ENCODE assay signal across 14 mouse cellular contexts in genomic region chr1:186925411-186925810, GRCm38 (mm10). TPM values are rescaled to one million over a fixed set of nuclear protein-coding genes. Genes with fewer than 3 reads are reported as not detected.
DNase-seq lines count a peak whose midpoint lies in the region; ATAC-seq and TF ChIP-seq lines count a peak whose summit lies in the region.
"Had no signal": no experiment of that assay in that cellular context is flagged by ENCODE, and none has a peak within 500 bp of the region (broad histone marks: within the 10 kb centered on the region; RNA-seq: fewer than 3 reads in every experiment).

No protein-coding gene starts in this region.

- TF ChIP-seq CTCF in left cerebral cortex, adult 2 months (IDR thresholded peaks at IDR 0.05) = no peak

- DNase-seq in forebrain, embryonic 11.5 days (ENCODE audit: low spot score) = no peak
- peak; percentile 49 for DNase-seq in left cerebral cortex, postnatal 4 days
- no peak for DNase-seq in left cerebral cortex, adult 2 months (ENCODE audit: extremely low spot score in 1 of 2, low spot score in 2 of 2)
- DNase-seq in brain, adult 2 months (ENCODE audit: low read depth, low spot score) = peak; percentile 20
- DNase-seq in adrenal gland, adult 2 months = no peak
- DNase-seq: gastrocnemius, postnatal 25 days; kidney, postnatal 25 days had no signal

- no peak overlapping the region for H3K4me3 ChIP-seq in forebrain, embryonic 12.5 days (replicated peaks)
- H3K4me3 ChIP-seq in forebrain, embryonic 11.5 days (ENCODE audit: low read depth, low read length) = no peak overlapping the region
- H3K4me3 ChIP-seq in left cerebral cortex, adult 2 months = no peak overlapping the region
- H3K4me3 ChIP-seq in embryonic facial prominence, embryonic 15.5 days (replicated peaks) = no peak overlapping the region
- H3K4me3 ChIP-seq: intestine, embryonic 15.5 days; liver, embryonic 15.5 days had no signal

- no peak overlapping the region for H3K27ac ChIP-seq in forebrain, embryonic 12.5 days
- no peak overlapping the region for H3K27ac ChIP-seq in forebrain, embryonic 11.5 days (ENCODE audit: low read depth, low read length)
- no peak overlapping the region for H3K27ac ChIP-seq in left cerebral cortex, adult 2 months
- no peak overlapping the region for H3K27ac ChIP-seq in embryonic facial prominence, embryonic 15.5 days (replicated peaks)
- H3K27ac ChIP-seq: intestine, embryonic 15.5 days; liver, embryonic 15.5 days had no signal

- no peaks in the 10 kb centered on the region for H3K36me3 ChIP-seq in forebrain, embryonic 12.5 days (replicated peaks)
- H3K36me3 ChIP-seq in forebrain, embryonic 11.5 days (ENCODE audit: control insufficient read depth, insufficient read depth, low read length) = no peaks in the 10 kb centered on the region
- H3K36me3 ChIP-seq in embryonic facial prominence, embryonic 15.5 days = no peaks in the 10 kb centered on the region
- H3K36me3 ChIP-seq: intestine, embryonic 15.5 days; liver, embryonic 15.5 days had no signal

- ATAC-seq in forebrain, embryonic 12.5 days (ENCODE audit: low FRiP score) = peak; percentile 18; the same call in 1 of the 2 replicates
- ATAC-seq in forebrain, embryonic 11.5 days (replicated peaks; ENCODE audit: low FRiP score) = no peak
- ATAC-seq in embryonic facial prominence, embryonic 15.5 days (ENCODE audit: insufficient number of reproducible peaks, low FRiP score, low TSS enrichment, low read depth) = no peak
- no peak for ATAC-seq in megakaryocyte-erythroid progenitor cell, adult 5-6 weeks (replicated peaks; ENCODE audit: low FRiP score, low TSS enrichment, poor library complexity, severe bottlenecking)
- ATAC-seq: intestine, embryonic 15.5 days had no signal

- no peak overlapping the region for H3K9ac ChIP-seq in forebrain, embryonic 12.5 days
- H3K9ac ChIP-seq in forebrain, embryonic 11.5 days (ENCODE audit: low read length) = no peak overlapping the region
- no peak overlapping the region for H3K9ac ChIP-seq in embryonic facial prominence, embryonic 15.5 days
- H3K9ac ChIP-seq: intestine, embryonic 15.5 days; liver, embryonic 15.5 days had no signal

- no peaks in the 10 kb centered on the region for H3K9me3 ChIP-seq in forebrain, embryonic 12.5 days
- H3K9me3 ChIP-seq in forebrain, embryonic 11.5 days (ENCODE audit: control insufficient read depth, low read length) = no peaks in the 10 kb centered on the region
- H3K9me3 ChIP-seq in embryonic facial prominence, embryonic 15.5 days (replicated peaks) = no peaks in the 10 kb centered on the region
- H3K9me3 ChIP-seq: intestine, embryonic 15.5 days; liver, embryonic 15.5 days had no signal

- no peak overlapping the region for H3K4me2 ChIP-seq in forebrain, embryonic 12.5 days
- H3K4me2 ChIP-seq in forebrain, embryonic 11.5 days (ENCODE audit: low read depth, low read length, severe bottlenecking) = no peak overlapping the region
- H3K4me2 ChIP-seq in embryonic facial prominence, embryonic 15.5 days (replicated peaks) = 0 out of 2 replicates have a peak overlapping the region, but pooled peaks have one; percentile 4
- H3K4me2 ChIP-seq: intestine, embryonic 15.5 days; liver, embryonic 15.5 days had no signal

- peaks cover 30% of the 10 kb centered on the region for H3K4me1 ChIP-seq in forebrain, embryonic 12.5 days
- peaks cover 4% of the 10 kb centered on the region for H3K4me1 ChIP-seq in forebrain, embryonic 11.5 days (replicated peaks; ENCODE audit: control insufficient read depth, insufficient read depth, low read length)
- H3K4me1 ChIP-seq in embryonic facial prominence, embryonic 15.5 days = no peaks in the 10 kb centered on the region
- H3K4me1 ChIP-seq: intestine, embryonic 15.5 days; liver, embryonic 15.5 days had no signal

- WGBS in forebrain, embryonic 12.5 days = 27% methylated on average over 9 of the region's 9 CpGs
- WGBS in forebrain, embryonic 11.5 days = 30% methylated on average over 9 of the region's 9 CpGs
- 22% methylated on average over 9 of the region's 9 CpGs for WGBS in embryonic facial prominence, embryonic 15.5 days

- intact Hi-C loops in left cerebral cortex, postnatal 4 days (cut with DNase I) = no loop called here
- intact Hi-C loops in left cerebral cortex, adult 2 months (cut with DNase I) = no loop called here

- 0 out of 2 replicates have a peak, but pooled peaks cover 3% of the 10 kb centered on the region for H3K27me3 ChIP-seq in forebrain, embryonic 12.5 days
- H3K27me3 ChIP-seq in forebrain, embryonic 11.5 days (ENCODE audit: control insufficient read depth, insufficient read depth, low read length) = no peaks in the 10 kb centered on the region
- no peaks in the 10 kb centered on the region; the same call in 1 of the 2 replicates for H3K27me3 ChIP-seq in embryonic facial prominence, embryonic 15.5 days
- H3K27me3 ChIP-seq: intestine, embryonic 15.5 days; liver, embryonic 15.5 days had no signal

RNA-seq across cellular contexts. Expression of gene D1Pas1, which starts 41.8 kb away (rescaled TPM):
- 0.08 TPM in 1 of 2 replicates, not detected in the other for polyA plus RNA-seq in forebrain, embryonic 12.5 days (2016; fragmentation: Nextera tagmentation; extraction: Ambion mirVana)
- polyA plus RNA-seq in forebrain, embryonic 11.5 days (2014; fragmentation: Nextera tagmentation; extraction: Ambion mirVana) = 0.11 TPM in 1 of 2 replicates, not detected in the other
- total RNA-seq in left cerebral cortex, postnatal 4 days (2021) = under 1 TPM; 0.18 to 0.30 TPM
- total RNA-seq in left cerebral cortex, adult 2 months (2021) = not detected
- polyA plus RNA-seq in embryonic facial prominence, embryonic 15.5 days (2015; fragmentation: Nextera tagmentation; extraction: Ambion mirVana) = 0.07 TPM in 1 of 2 replicates, not detected in the other
- not detected in 2 replicates for total RNA-seq in megakaryocyte-erythroid progenitor cell, adult 5-6 weeks (2014; fragmentation: Nextera tagmentation)
- total RNA-seq in megakaryocyte-erythroid progenitor cell, adult 5-6 weeks (2017) = not detected in 2 replicates
- total RNA-seq in adrenal gland, adult 2 months (2021) = under 1 TPM in 1 of 2 experiments, not detected in 1; 0.09 TPM
- not detected in 2 replicates for polyA plus RNA-seq in adrenal gland, adult 2 months (2012; rRNA removed)
- total RNA-seq: gastrocnemius, postnatal 25 days; megakaryocyte, adult 5-6 weeks; MEL had no signal
- polyA plus RNA-seq: liver, embryonic 15.5 days had no signal

Comparison
In these comparisons a context has a peak if more than half of its experiments do, and no peak if none do; other contexts are left out.
1. DNase-seq: peak in left cerebral cortex, postnatal 4 days (single experiment) and brain, adult 2 months (single experiment); none in forebrain, embryonic 11.5 days (single experiment), left cerebral cortex, adult 2 months (0 of 2) and adrenal gland, adult 2 months (single experiment).